Mouse (Mus musculus): ENCODE results near the gene Golga5.

DNA sequence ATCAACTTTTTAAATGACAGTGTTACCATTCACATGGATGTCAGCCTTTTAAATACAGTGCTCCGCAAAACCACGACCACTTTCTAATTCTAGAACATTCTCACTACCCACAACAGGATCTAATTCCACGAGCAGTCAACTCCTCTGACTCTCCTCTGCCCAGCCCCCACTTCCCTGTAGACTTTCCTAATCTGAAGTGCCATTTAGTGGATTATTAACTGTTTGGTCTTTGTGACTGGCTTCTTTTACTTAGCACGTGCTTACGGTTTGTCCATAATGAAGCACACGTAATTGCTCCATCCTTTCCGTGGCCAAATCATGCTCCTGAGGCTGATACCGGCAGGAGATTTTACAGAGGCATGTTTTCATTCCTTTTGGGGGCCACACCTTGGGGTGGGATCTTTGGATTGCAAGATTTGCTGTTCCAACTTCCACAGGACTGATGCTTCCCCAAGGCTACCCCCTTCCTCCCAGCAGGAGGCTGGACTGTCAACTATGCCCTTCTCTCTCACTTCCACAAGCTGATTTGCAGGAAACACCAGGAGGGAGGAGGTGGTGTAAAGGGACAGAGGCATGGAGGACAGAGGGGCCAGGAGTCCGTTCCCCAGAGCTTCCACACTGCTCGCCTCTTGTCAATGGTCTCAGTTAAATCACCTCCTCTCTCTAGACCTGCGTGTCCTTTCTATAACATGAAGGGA, 46.2 kb upstream of the Golga5 start:
- TF ChIP-seq EP300 (IDR thresholded peaks at IDR 0.05; ENCODE audit: low read depth) (0 out of 2 replicates have a peak, but pooled peaks have one; percentile 7), CTCF (IDR thresholded peaks at IDR 0.05; ENCODE audit: low read depth) (no peak)

All from heart, postnatal 0 days (tissue).